Mouse (Mus musculus): ENCODE measurements around the gene Zfp872.
A peak's percentile ranks its signal among the peaks of the same experiment; 100 is the strongest.
"Not testable (repeated sequence)": the region's sequence is repeated elsewhere in the genome, so short reads cannot be mapped to it uniquely, and the experiment has no call there.

Zfp872 gene

GRCm38 (mm10) chr9:22188025-22188611 is at the start of gene Zfp872:
Gene Zfp872 (plus strand): TSS chr9:22188090.
- peak; percentile 9 to 19 for DNase-seq (ENCODE audit: low spot score in 2 of 2)

GRCm38 (mm10) chr9:22138480-22138879 is 49.4 kb upstream of the Zfp872 start:
- DNase-seq (ENCODE audit: low spot score in 2 of 2), result no peak

GRCm38 (mm10) chr9:22139746-22140145 is 48.1 kb upstream of the Zfp872 start:
- DNase-seq (ENCODE audit: low spot score in 2 of 2), result no peak

- DNase-seq (ENCODE audit: low spot score in 2 of 2), result peak; percentile 71 to 74
Measured at GRCm38 (mm10) chr9:22143108-22144037, 44.5 kb upstream of the Zfp872 start.

GRCm38 (mm10) chr9:22144304-22144965 is 43.5 kb upstream of the Zfp872 start:
- DNase-seq (ENCODE audit: low spot score in 2 of 2), result no peak

GRCm38 (mm10) chr9:22149426-22150248 is 38.3 kb upstream of the Zfp872 start:
- no peak for DNase-seq (ENCODE audit: low spot score in 2 of 2)

GRCm38 (mm10) chr9:22150249-22150693 is 37.6 kb upstream of the Zfp872 start:
- DNase-seq (ENCODE audit: low spot score in 2 of 2), result not testable (repeated sequence)

- DNase-seq (ENCODE audit: low spot score in 2 of 2), result no peak
Measured at GRCm38 (mm10) chr9:22150946-22151345, 36.9 kb upstream of the Zfp872 start.

- no peak for DNase-seq (ENCODE audit: low spot score in 2 of 2)
Measured at GRCm38 (mm10) chr9:22153810-22154209, 34.1 kb upstream of the Zfp872 start.

- DNase-seq (ENCODE audit: low spot score in 2 of 2), result peak; percentile 20 to 30
Measured at GRCm38 (mm10) chr9:22155614-22156013, 32.3 kb upstream of the Zfp872 start.

- peak; percentile 96 to 97 for DNase-seq (ENCODE audit: low spot score in 2 of 2)
Measured at GRCm38 (mm10) chr9:22156497-22157245, 31.2 kb upstream of the Zfp872 start, which contains the start of gene Pigyl. Gene Pigyl (plus strand): TSS chr9:22156846.

GRCm38 (mm10) chr9:22157516-22158265 is 30.2 kb upstream of the Zfp872 start:
- no peak for DNase-seq (ENCODE audit: low spot score in 2 of 2)

- no peak for DNase-seq (ENCODE audit: low spot score in 2 of 2)
Measured at GRCm38 (mm10) chr9:22161299-22161698, 26.6 kb upstream of the Zfp872 start.

GRCm38 (mm10) chr9:22162305-22162704 is 25.6 kb upstream of the Zfp872 start:
- no peak for DNase-seq (ENCODE audit: low spot score in 2 of 2)

GRCm38 (mm10) chr9:22162912-22163311 is 25.0 kb upstream of the Zfp872 start:
- no peak for DNase-seq (ENCODE audit: low spot score in 2 of 2)

- peak; percentile 39 to 45 for DNase-seq (ENCODE audit: low spot score in 2 of 2)
Measured at GRCm38 (mm10) chr9:22164711-22165668, 22.9 kb upstream of the Zfp872 start.

- DNase-seq (ENCODE audit: low spot score in 2 of 2), result no peak
Measured at GRCm38 (mm10) chr9:22165964-22166363, 21.9 kb upstream of the Zfp872 start.

GRCm38 (mm10) chr9:22166686-22167085 is 21.2 kb upstream of the Zfp872 start:
- no peak for DNase-seq (ENCODE audit: low spot score in 2 of 2)

GRCm38 (mm10) chr9:22167751-22168150 is 20.1 kb upstream of the Zfp872 start:
- no peak for DNase-seq (ENCODE audit: low spot score in 2 of 2)

All from right cerebral cortex, postnatal 36 days (tissue).